Mouse (Mus musculus): ENCODE measurements around the gene Mc1r.

- TF ChIP-seq POLR2A (IDR thresholded peaks at IDR 0.05; ENCODE audit: low read depth, low read length) (no peak), CTCF (IDR thresholded peaks at IDR 0.05; ENCODE audit: extremely low read depth, insufficient read length, insufficient replicate concordance, low read depth, low read length) (no peak)
Measured at GRCm38 (mm10) chr8:123426511-123427509, 19.9 kb downstream of the Mc1r start.
